Mouse (Mus musculus) hindlimb bud, embryonic 11.5 days (tissue): ENCODE data around the gene Tmem125.
"Not testable (repeated sequence)": the region's sequence is repeated elsewhere in the genome, so short reads cannot be mapped to it uniquely, and the experiment has no call there.

ENCODE experiments used
- DNase-seq: peaks from one replicate; pipeline ENCODE4 v3.0.0-alpha.2; 2012; ENCODE audit warnings: low read depth, low spot score; ENCODE audit errors: extremely low spot score

The Tmem125 gene

GRCm38 (mm10) chr4:118537801-118538200 is 6.0 kb downstream of the Tmem125 start:
- no peak for DNase-seq

GRCm38 (mm10) chr4:118535610-118536009 is 8.2 kb downstream of the Tmem125 start:
- DNase-seq, result no peak

- DNase-seq, result no peak
These were observed 10.2 kb downstream of the Tmem125 start for GRCm38 (mm10) chr4:118533605-118534004.

- DNase-seq, result no peak
These were observed 10.7 kb downstream of the Tmem125 start for GRCm38 (mm10) chr4:118533156-118533555.

- no peak for DNase-seq
These were observed 11.2 kb downstream of the Tmem125 start for GRCm38 (mm10) chr4:118532663-118533062.

GRCm38 (mm10) chr4:118527720-118528119 is 16.1 kb downstream of the Tmem125 start:
- DNase-seq, result no peak

GRCm38 (mm10) chr4:118527335-118527681 is 16.5 kb downstream of the Tmem125 start:
- no peak for DNase-seq

GRCm38 (mm10) chr4:118526408-118527334 is 17.2 kb downstream of the Tmem125 start, which contains the start of gene 2610528J11Rik:
Gene 2610528J11Rik, plus strand, starts transcription at chr4:118526999.
- DNase-seq, result no peak

GRCm38 (mm10) chr4:118525779-118526178 is 18.1 kb downstream of the Tmem125 start:
- DNase-seq, result no peak

GRCm38 (mm10) chr4:118523976-118524375 is 19.9 kb downstream of the Tmem125 start:
- DNase-seq, result no peak

GRCm38 (mm10) chr4:118522248-118522647 is 21.6 kb downstream of the Tmem125 start:
- no peak for DNase-seq

GRCm38 (mm10) chr4:118518208-118518607 is 25.6 kb downstream of the Tmem125 start:
- no peak for DNase-seq

GRCm38 (mm10) chr4:118517497-118518146 is 26.2 kb downstream of the Tmem125 start:
- no peak for DNase-seq

GRCm38 (mm10) chr4:118516699-118517496 is 26.9 kb downstream of the Tmem125 start:
- peak; percentile 14 for DNase-seq

- no peak for DNase-seq
These were observed 34.8 kb downstream of the Tmem125 start for GRCm38 (mm10) chr4:118509050-118509449.

GRCm38 (mm10) chr4:118507171-118507570 is 36.7 kb downstream of the Tmem125 start:
- not testable (repeated sequence) for DNase-seq

GRCm38 (mm10) chr4:118505551-118505950 is 38.3 kb downstream of the Tmem125 start:
- DNase-seq, result no peak

GRCm38 (mm10) chr4:118500792-118501191 is 43.1 kb downstream of the Tmem125 start:
- no peak for DNase-seq

- no peak for DNase-seq
These were observed 43.6 kb downstream of the Tmem125 start for GRCm38 (mm10) chr4:118500171-118500724.
